Mouse (Mus musculus) heart, embryonic 12.5 days (tissue): ENCODE measurements around the gene Ahsg. TPM values are rescaled to one million over a fixed set of nuclear protein-coding genes. Genes with fewer than 3 reads are reported as not detected.

Experiments used
- ATAC-seq: fragments of 200-750 bp; cut with Nextera tagmentation; 2 replicates; pipeline ENCODE4 v1.8.0; 2017; ENCODE audit warnings: moderate TSS enrichment, moderate library complexity; ENCODE audit not compliant: insufficient number of reproducible peaks, low FRiP score
- H3K27ac ChIP-seq: fragments of 300-500 bp; sonication (generic); 2 replicates; pipeline ENCODE4 v1.5.1; 2016; ENCODE audit warnings: mild to moderate bottlenecking, moderate library complexity; ENCODE audit not compliant: poor library complexity, severe bottlenecking
- H3K27me3 ChIP-seq: fragments of 300-500 bp; sonication (generic); replicated peaks from 2 replicates; pipeline ENCODE4 v1.6.1; 2016; ENCODE audit warnings: mild to moderate bottlenecking, moderate library complexity
- H3K36me3 ChIP-seq: fragments of 300-500 bp; sonication (generic); 2 replicates; pipeline ENCODE4 v1.6.1; 2016; ENCODE audit warnings: mild to moderate bottlenecking, moderate library complexity
- H3K4me1 ChIP-seq: fragments of 300-500 bp; sonication (generic); replicated peaks from 2 replicates; pipeline ENCODE4 v1.6.1; 2016; ENCODE audit warnings: mild to moderate bottlenecking
- H3K4me2 ChIP-seq: fragments of 300-500 bp; sonication (generic); 2 replicates; pipeline ENCODE4 v1.6.1; 2016; ENCODE audit warnings: mild to moderate bottlenecking, moderate library complexity
- H3K4me3 ChIP-seq: fragments of 300-500 bp; sonication (generic); 2 replicates; pipeline ENCODE4 v1.5.1; 2016; ENCODE audit warnings: mild to moderate bottlenecking
- H3K9ac ChIP-seq: fragments of 300-500 bp; sonication (generic); 2 replicates; pipeline ENCODE4 v1.6.1; 2016; ENCODE audit warnings: mild to moderate bottlenecking, moderate library complexity
- H3K9me3 ChIP-seq: fragments of 300-500 bp; sonication (generic); replicated peaks from 2 replicates; pipeline ENCODE4 v1.6.1; 2016; ENCODE audit warnings: mild to moderate bottlenecking, moderate library complexity
- WGBS: fragments of 180-500 bp; shearing (Covaris S2); methylation state at CpG from one replicate; pipeline ENCODE4 v1.1.7; 2016; 5-methylcytosine and 5-hydroxymethylcytosine counted together
- polyA plus RNA-seq: library from polyadenylated mRNA; unstranded; fragments of >200 nt; fragmentation: Nextera tagmentation; extraction: Ambion mirVana; gene quantifications from 2 replicates; pipeline ENCODE4 v1.2.1, GENCODE M21; 2016

Ahsg gene
- polyA plus RNA-seq, 1 experiment from 2014 or later = 2.5 TPM

DNA sequence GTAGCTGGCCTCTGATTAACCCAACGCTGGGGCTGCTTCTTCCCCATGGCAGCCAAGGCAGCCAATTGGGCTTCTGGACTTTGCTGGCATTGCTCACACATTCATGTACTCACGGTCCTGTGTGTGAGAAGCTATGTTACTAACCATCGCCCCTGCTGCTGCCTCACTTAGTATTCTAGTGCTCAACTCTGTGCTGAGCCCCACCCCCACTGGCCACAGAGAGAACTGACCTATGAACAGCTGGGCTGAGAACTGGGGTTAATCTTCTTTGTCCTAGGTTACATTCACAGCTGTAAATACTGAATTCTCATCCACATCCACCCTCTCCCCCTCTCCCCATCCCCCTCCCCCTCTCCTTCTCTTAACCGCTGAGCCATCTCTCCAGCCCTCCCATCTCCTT lies 2.2 kb upstream of the Ahsg start:
- Histone ChIP-seq H3K36me3 (no peaks in the 10 kb centered on the region), H3K9ac (no peak overlapping the region), H3K4me1 (no peaks in the 10 kb centered on the region; the same call in 1 of the 2 replicates), H3K9me3 (no peaks in the 10 kb centered on the region), H3K4me3 (no peak overlapping the region), H3K27me3 (peaks cover 3% of the 10 kb centered on the region; the same call in 1 of the 2 replicates), H3K27ac (no peak overlapping the region), H3K4me2 (no peak overlapping the region)
- ATAC-seq = no peak
- WGBS = 69% methylated on average over 4 of the region's 4 CpGs

DNA sequence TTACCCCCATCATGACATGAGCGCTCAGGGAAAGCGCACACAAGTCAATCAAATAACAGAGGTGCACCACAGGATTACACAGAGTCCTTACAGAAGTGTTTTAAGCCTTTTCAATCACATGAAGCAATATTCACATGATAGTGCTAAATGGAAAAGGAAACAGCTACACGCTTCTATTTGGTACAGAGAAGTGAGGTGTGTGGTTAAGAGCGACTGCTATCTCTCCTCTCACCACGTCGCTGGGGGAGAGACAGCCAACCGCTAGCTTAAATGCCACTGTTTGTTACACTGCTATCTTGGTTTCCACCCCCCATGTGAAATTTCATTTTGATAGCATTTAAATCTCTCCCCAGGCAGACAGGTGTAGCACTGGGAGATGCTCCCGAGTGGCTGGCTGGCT lies 1.4 kb upstream of the Ahsg start:
- WGBS = 71% methylated on average over 8 of the region's 8 CpGs
- no peaks in the 10 kb centered on the region; the same call in 1 of the 2 replicates for H3K4me1 ChIP-seq
- no peak overlapping the region for H3K9ac ChIP-seq
- ATAC-seq = no peak
- H3K9me3 ChIP-seq = no peaks in the 10 kb centered on the region
- no peak overlapping the region for H3K27ac ChIP-seq
- H3K4me3 ChIP-seq = no peak overlapping the region
- no peak overlapping the region for H3K4me2 ChIP-seq
- H3K27me3 ChIP-seq = peaks cover 3% of the 10 kb centered on the region; the same call in 1 of the 2 replicates
- no peaks in the 10 kb centered on the region for H3K36me3 ChIP-seq

DNA sequence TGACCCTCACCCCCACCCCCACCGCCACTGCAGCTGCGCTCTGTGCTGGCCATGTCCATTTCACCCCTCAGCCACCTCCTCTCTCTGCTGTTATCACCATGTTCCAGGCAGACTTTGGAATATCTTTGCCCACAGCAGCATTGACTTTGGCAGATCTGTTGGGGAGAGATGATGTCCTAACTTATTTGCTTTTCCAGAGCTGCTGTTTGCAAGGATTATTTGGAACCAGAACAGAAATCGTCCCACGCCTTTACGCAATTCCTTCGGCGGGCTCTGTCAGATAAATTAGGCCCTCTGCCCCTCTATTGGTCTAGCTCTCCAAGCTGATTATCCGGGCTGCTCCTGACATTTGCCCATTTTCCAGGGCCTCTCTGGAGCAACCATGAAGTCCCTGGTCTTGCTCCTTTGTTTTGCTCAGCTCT lies 667 bp downstream of the Ahsg start:
- H3K27ac ChIP-seq = no peak overlapping the region
- no peaks in the 10 kb centered on the region for H3K9me3 ChIP-seq
- no peaks in the 10 kb centered on the region for H3K36me3 ChIP-seq
- no peaks in the 10 kb centered on the region for H3K4me1 ChIP-seq
- ATAC-seq = no peak
- no peak overlapping the region for H3K9ac ChIP-seq
- H3K4me2 ChIP-seq = no peak overlapping the region
- peaks cover 7% of the 10 kb centered on the region; the same call in 1 of the 2 replicates for H3K27me3 ChIP-seq
- no peak overlapping the region for H3K4me3 ChIP-seq
- WGBS = 78% methylated on average over 8 of the region's 8 CpGs

DNA sequence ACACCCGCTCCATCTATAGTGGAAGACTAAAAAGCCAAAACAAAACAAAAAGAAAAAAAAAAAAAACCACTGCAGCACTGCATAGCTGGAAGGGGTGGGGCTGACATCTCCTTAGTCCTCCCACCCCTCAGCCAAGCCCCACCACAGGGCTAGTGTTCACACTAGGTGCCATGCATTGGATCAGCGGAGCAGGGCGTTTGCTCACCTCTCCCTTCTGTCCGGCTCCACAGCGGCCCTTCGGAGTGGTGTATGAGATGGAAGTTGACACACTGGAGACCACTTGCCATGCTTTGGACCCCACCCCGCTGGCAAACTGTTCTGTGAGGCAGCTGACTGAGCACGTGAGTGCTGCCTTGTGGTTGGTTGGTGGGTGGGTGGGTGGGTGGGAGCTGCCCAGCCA lies 3.0 kb downstream of the Ahsg start:
- H3K4me2 ChIP-seq = no peak overlapping the region
- H3K27ac ChIP-seq = no peak overlapping the region
- H3K9ac ChIP-seq = no peak overlapping the region
- H3K27me3 ChIP-seq = 0 out of 2 replicates have a peak, but pooled peaks cover 4% of the 10 kb centered on the region
- H3K9me3 ChIP-seq = no peaks in the 10 kb centered on the region
- no peak for ATAC-seq
- no peak overlapping the region for H3K4me3 ChIP-seq
- no peaks in the 10 kb centered on the region for H3K4me1 ChIP-seq
- 66% methylated on average over 8 of the region's 8 CpGs for WGBS
- no peaks in the 10 kb centered on the region for H3K36me3 ChIP-seq

DNA sequence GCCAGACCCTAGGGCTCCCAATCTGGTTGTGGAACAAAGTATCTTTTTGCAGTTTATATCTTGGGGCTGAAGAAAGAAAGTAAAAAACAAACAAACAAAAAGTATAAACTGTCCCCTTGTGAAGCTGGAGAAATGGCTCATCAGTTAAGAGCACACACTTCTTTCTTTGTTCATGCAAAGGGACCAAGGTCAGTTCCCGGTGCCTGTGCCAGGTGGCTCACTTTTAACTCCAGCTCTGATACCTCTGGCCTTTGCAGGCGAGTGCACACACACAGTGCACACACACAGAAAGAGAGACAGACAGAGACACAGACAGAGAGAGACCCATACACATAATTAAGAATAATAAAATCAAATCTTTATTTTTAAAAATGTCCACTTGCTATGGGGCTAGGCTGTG lies 5.5 kb downstream of the Ahsg start:
- Histone ChIP-seq H3K27me3 (0 out of 2 replicates have a peak, but pooled peaks cover 4% of the 10 kb centered on the region), H3K4me1 (no peaks in the 10 kb centered on the region), H3K9me3 (no peaks in the 10 kb centered on the region), H3K9ac (no peak overlapping the region), H3K4me3 (no peak overlapping the region), H3K4me2 (no peak overlapping the region), H3K36me3 (no peaks in the 10 kb centered on the region), H3K27ac (no peak overlapping the region)
- 70% methylated on average over 2 of the region's 2 CpGs for WGBS
- no peak for ATAC-seq

DNA sequence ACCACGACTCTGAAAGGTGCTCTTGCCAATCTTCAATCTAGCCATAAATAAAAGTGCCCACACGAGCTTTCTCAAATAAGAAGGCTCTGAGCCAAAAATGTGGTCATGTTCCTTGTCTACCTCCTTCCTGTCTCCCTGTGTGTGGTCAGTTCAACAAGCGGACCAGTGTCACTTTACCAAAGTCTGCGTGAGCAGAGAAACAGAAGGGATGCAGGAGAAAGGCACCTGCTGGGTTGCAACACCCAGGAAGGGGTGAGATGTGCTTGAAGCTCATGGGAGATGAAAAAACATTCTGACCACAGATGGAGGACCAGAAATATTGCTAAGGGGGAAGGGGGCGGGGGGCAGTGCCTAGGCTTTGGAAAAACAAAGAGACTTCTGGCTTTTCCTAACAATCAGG lies 8.3 kb downstream of the Ahsg start:
- no peak overlapping the region for H3K4me3 ChIP-seq
- no peak overlapping the region for H3K9ac ChIP-seq
- H3K27ac ChIP-seq = no peak overlapping the region
- H3K36me3 ChIP-seq = no peaks in the 10 kb centered on the region
- H3K4me2 ChIP-seq = no peak overlapping the region
- WGBS = 60% methylated on average over 5 of the region's 5 CpGs
- H3K9me3 ChIP-seq = no peaks in the 10 kb centered on the region
- 0 out of 2 replicates have a peak, but pooled peaks cover 4% of the 10 kb centered on the region for H3K27me3 ChIP-seq
- no peak for ATAC-seq
- H3K4me1 ChIP-seq = no peaks in the 10 kb centered on the region

DNA sequence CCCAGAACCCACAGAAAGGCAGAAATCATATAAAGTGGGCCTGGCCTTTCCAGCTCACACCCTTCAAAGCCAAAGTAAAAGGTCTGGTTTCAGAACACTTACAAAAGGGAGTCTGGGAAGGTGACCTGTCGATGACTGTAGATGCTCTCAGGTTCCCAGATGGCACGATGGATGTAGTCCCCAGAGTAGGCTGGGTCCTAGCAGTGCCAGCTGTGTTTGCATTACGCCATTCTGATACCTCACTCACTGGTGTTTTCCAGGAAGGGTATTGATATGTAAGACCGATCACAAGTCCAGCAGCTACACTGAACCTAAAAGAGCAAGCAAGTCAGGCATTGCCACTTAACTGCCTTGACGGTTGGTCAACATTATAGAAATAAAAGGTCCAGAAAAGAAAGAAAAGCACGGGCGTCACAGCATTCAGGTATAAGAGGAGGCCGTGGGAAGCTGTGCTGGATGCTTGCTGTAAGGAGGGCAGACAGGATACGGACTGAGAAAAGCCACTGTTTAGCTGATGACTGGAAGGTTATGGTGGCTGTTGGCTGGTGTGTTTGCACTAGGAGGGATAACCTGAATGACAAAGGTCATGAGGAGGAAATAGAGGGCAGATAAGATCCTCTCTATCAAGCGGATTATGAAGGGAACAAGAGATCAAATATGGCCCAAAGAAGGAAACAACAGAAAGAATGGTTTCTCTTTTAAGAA lies 8.9 kb downstream of the Ahsg start:
- ATAC-seq = no peak
- Histone ChIP-seq H3K4me3 (no peak overlapping the region), H3K27ac (no peak overlapping the region), H3K9ac (no peak overlapping the region), H3K36me3 (no peaks in the 10 kb centered on the region), H3K4me1 (no peaks in the 10 kb centered on the region), H3K9me3 (no peaks in the 10 kb centered on the region), H3K4me2 (no peak overlapping the region), H3K27me3 (0 out of 2 replicates have a peak, but pooled peaks cover 4% of the 10 kb centered on the region)
- WGBS = 73% methylated on average over 10 of the region's 10 CpGs

DNA sequence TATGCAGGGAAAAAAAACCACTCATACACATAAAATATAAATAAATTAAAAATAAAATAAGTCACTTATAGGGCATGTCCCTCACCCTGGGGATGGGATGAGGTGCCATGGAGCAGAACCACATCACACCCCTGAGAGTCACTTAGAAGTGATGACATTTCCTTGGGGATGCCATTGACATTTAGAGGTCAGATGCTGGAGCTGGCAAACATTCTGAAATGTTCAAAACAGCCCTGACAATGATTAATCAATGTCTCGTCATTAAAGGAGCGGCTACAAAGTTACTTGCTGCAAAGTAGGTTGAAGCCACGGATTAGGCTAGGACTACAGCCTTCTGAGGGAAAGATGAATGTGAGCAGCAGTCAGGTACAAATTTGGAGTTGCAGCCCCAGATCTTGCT lies 10.2 kb downstream of the Ahsg start:
- ATAC-seq = no peak
- Histone ChIP-seq H3K4me3 (no peak overlapping the region), H3K9ac (no peak overlapping the region), H3K4me2 (no peak overlapping the region), H3K36me3 (no peaks in the 10 kb centered on the region), H3K4me1 (no peaks in the 10 kb centered on the region), H3K27ac (no peak overlapping the region), H3K9me3 (no peaks in the 10 kb centered on the region), H3K27me3 (no peaks in the 10 kb centered on the region)
- WGBS = 77% methylated on average over 3 of the region's 3 CpGs

DNA sequence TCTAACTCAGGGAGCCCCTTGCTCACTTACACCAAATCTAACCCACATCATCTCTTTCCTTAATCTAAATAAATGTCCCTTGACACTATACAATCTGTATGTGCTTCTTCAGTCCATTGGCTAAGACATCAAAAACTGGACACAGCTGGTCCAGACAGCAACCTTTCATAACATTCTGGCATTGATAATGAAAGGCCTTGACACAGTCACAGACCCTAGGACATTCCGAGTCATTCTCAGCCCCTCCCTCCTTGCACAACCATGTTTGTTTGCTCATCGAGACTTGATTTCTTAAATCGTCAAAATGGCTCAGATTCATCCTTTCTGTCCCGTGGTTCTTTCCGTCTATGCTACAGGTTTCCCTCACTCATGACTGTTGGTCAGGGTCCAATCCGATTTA lies 18.2 kb downstream of the Ahsg start:
- Histone ChIP-seq H3K27me3 (no peaks in the 10 kb centered on the region), H3K9me3 (no peaks in the 10 kb centered on the region), H3K27ac (no peak overlapping the region), H3K4me3 (no peak overlapping the region), H3K36me3 (no peaks in the 10 kb centered on the region), H3K4me1 (no peaks in the 10 kb centered on the region), H3K9ac (no peak overlapping the region), H3K4me2 (no peak overlapping the region)
- ATAC-seq = no peak
- 82% methylated on average over 6 of the region's 6 CpGs for WGBS

DNA sequence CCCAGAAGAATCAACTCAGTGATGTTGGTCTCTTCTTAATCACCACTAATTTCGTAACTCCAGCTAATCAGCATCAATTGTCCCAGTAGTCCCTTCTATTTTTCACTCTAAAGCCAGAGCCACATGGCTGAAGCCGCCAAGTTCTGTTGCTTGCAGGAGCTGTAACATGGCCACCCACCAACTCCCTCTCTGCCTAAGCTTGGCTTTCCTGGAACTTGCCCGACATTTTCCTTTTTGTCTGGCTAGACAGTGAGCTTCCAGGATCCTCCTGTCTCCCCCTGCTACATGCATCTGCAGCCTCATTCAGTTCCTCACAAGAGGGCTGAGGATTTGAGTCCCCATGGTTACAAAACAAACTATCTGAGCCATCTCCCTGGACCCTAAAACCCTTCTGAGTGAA lies 20.9 kb downstream of the Ahsg start:
- no peaks in the 10 kb centered on the region for H3K4me1 ChIP-seq
- no peaks in the 10 kb centered on the region for H3K27me3 ChIP-seq
- H3K4me2 ChIP-seq = no peak overlapping the region
- ATAC-seq = no peak
- no peak overlapping the region for H3K4me3 ChIP-seq
- 74% methylated on average over 3 of the region's 3 CpGs for WGBS
- H3K36me3 ChIP-seq = no peaks in the 10 kb centered on the region
- no peak overlapping the region for H3K27ac ChIP-seq
- no peak overlapping the region for H3K9ac ChIP-seq
- 0 out of 2 replicates have a peak, but pooled peaks cover 3% of the 10 kb centered on the region for H3K9me3 ChIP-seq

DNA sequence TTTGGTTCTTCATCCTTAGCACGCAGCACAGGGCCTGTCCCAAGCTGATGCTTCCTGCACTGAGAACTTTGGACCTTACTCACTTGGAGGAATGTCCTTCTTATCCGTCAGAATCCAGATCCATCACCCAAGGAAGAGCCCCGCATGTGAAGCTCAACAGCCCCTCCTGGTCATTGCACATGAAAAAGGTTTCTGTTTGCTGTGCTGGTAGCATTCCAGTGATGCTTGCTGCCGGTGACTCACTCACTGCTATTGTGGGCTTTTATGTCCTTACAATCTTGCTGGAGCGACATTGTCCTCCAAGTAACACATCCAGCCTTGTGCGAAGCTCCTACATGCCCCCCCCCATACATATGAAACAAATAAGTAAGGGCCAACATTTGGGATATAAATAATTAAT lies 21.8 kb downstream of the Ahsg start:
- H3K4me2 ChIP-seq = no peak overlapping the region
- H3K36me3 ChIP-seq = no peaks in the 10 kb centered on the region
- H3K9me3 ChIP-seq = 0 out of 2 replicates have a peak, but pooled peaks cover 3% of the 10 kb centered on the region
- no peaks in the 10 kb centered on the region for H3K27me3 ChIP-seq
- WGBS = 56% methylated on average over 6 of the region's 6 CpGs
- H3K4me3 ChIP-seq = no peak overlapping the region
- no peak overlapping the region for H3K27ac ChIP-seq
- H3K9ac ChIP-seq = no peak overlapping the region
- H3K4me1 ChIP-seq = no peaks in the 10 kb centered on the region
- no peak for ATAC-seq

DNA sequence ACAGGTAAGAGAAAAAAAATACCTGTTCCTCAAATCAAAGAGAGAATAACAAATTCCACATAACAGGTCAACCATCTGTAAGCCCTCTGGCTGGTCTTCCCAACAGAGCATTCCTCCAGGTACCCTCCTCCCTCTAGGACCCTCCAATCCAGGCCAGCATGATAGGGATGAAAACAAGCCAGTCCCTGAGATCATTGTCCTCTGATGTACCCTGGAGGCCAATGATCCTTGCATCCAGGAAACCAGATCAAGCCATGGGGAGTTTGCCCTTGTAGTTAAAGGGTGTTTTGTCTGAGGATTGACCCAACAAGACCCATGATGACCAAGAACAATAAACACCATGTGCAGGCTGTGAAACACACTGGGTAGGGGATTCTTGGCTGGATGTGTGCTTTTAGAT lies 23.2 kb downstream of the Ahsg start:
- H3K9ac ChIP-seq = no peak overlapping the region
- H3K9me3 ChIP-seq = 0 out of 2 replicates have a peak, but pooled peaks cover 3% of the 10 kb centered on the region
- no peak for ATAC-seq
- H3K4me1 ChIP-seq = no peaks in the 10 kb centered on the region
- H3K4me2 ChIP-seq = no peak overlapping the region
- H3K27ac ChIP-seq = no peak overlapping the region
- H3K27me3 ChIP-seq = no peaks in the 10 kb centered on the region
- no peaks in the 10 kb centered on the region for H3K36me3 ChIP-seq
- no peak overlapping the region for H3K4me3 ChIP-seq
